Mouse (Mus musculus) cortical plate, adult 2 months (tissue): ENCODE results near the gene Nt5dc2. TPM values are rescaled to one million over a fixed set of nuclear protein-coding genes. Genes with fewer than 3 reads are reported as not detected.
A peak's percentile ranks its signal among the peaks of the same experiment; 100 is the strongest.

ENCODE experiments used
- H3K27ac ChIP-seq: fragments of 200-500 bp; 2 replicates; pipeline ENCODE4 v1.5.1; 2012; ENCODE audit warnings: low read length, control low read depth, inconsistent platforms; ENCODE audit not compliant: insufficient read depth
- H3K4me1 ChIP-seq: fragments of 200-500 bp; 2 replicates; pipeline ENCODE4 v1.6.1; 2011; ENCODE audit warnings: low read length; ENCODE audit not compliant: control insufficient read depth, insufficient read depth
- H3K4me3 ChIP-seq: fragments of 200-500 bp; 2 replicates; pipeline ENCODE4 v1.5.1; 2011; ENCODE audit warnings: mild to moderate bottlenecking, low read length, control low read depth; ENCODE audit not compliant: insufficient read depth
- CTCF ChIP-seq: fragments of 200-500 bp; IDR thresholded peaks from 2 replicates; pipeline ENCODE4 v1.5.1; 2011; ENCODE audit warnings: mild to moderate bottlenecking, control low read depth, low read length; ENCODE audit not compliant: insufficient read depth; ENCODE audit errors: extremely low read depth
- POLR2A ChIP-seq: fragments of 200-500 bp; IDR thresholded peaks from 2 replicates; pipeline ENCODE4 v1.6.1; 2011; ENCODE audit warnings: mild to moderate bottlenecking, low read length, control low read depth; ENCODE audit not compliant: insufficient read depth; ENCODE audit errors: extremely low read depth
- polyA plus RNA-seq: library from polyadenylated mRNA; depleted of rRNA; stranded (reverse); fragments of >200 nt; gene quantifications from 2 replicates; pipeline ENCODE4 v1.2.3, GENCODE M21; 2012

The Nt5dc2 gene
- polyA plus RNA-seq, 1 experiment, result 13.0 TPM

GRCm38 (mm10) chr14:31125106-31126075 lies 5.5 kb upstream of the Nt5dc2 start:
- no peaks in the 10 kb centered on the region; the same call in none of the 2 replicates for H3K4me1 ChIP-seq
- no peak overlapping the region for H3K27ac ChIP-seq
- TF ChIP-seq POLR2A (no peak), CTCF (no peak)
- H3K4me3 ChIP-seq, result no peak overlapping the region

- no peak for TF ChIP-seq POLR2A
- no peak for TF ChIP-seq CTCF
- Histone ChIP-seq H3K4me3 (no peak overlapping the region), H3K27ac (no peak overlapping the region), H3K4me1 (no peaks in the 10 kb centered on the region; the same call in none of the 2 replicates)
Measured at GRCm38 (mm10) chr14:31126826-31127225, 4.0 kb upstream of the Nt5dc2 start.

- peak overlapping the region; percentile 90 for H3K4me3 ChIP-seq
- H3K4me1 ChIP-seq, result peaks cover 2% of the 10 kb centered on the region
- peak overlapping the region; percentile 17; the same call in 1 of the 2 replicates for H3K27ac ChIP-seq
- no peak for TF ChIP-seq CTCF
- no peak for TF ChIP-seq POLR2A
Measured at GRCm38 (mm10) chr14:31128101-31128825, 2.6 kb upstream of the Nt5dc2 start.

GRCm38 (mm10) chr14:31128826-31129219 lies 2.0 kb upstream of the Nt5dc2 start, which contains the start of gene Smim4:
Gene Smim4 (minus strand): TSS chr14:31128956.
- peak within 1 kb of the TSS; percentile 17; the same call in 1 of the 2 replicates for H3K27ac ChIP-seq
- peaks cover 2% of the 10 kb centered on the region for H3K4me1 ChIP-seq
- peak within 1 kb of the TSS; percentile 90 for H3K4me3 ChIP-seq
- TF ChIP-seq POLR2A, result peak; percentile 90
- TF ChIP-seq CTCF, result peak; percentile 25; the same call in 1 of the 2 replicates

GRCm38 (mm10) chr14:31129326-31130235 lies 1.3 kb upstream of the Nt5dc2 start:
- H3K4me1 ChIP-seq, result peaks cover 2% of the 10 kb centered on the region
- TF ChIP-seq POLR2A, result no peak
- TF ChIP-seq CTCF, result no peak
- peak overlapping the region; percentile 90 for H3K4me3 ChIP-seq
- no peak overlapping the region for H3K27ac ChIP-seq

- no peak overlapping the region for H3K27ac ChIP-seq
- peak overlapping the region; percentile 8; the same call in 1 of the 2 replicates for H3K4me3 ChIP-seq
- TF ChIP-seq POLR2A (no peak), CTCF (no peak)
- peaks cover 2% of the 10 kb centered on the region for H3K4me1 ChIP-seq
Measured at GRCm38 (mm10) chr14:31131272-31131821, 494 bp downstream of the Nt5dc2 start.

GRCm38 (mm10) chr14:31132031-31132430 lies 1.2 kb downstream of the Nt5dc2 start:
- H3K4me1 ChIP-seq, result peaks cover 2% of the 10 kb centered on the region
- no peak overlapping the region for H3K4me3 ChIP-seq
- TF ChIP-seq CTCF (no peak), POLR2A (no peak)
- H3K27ac ChIP-seq, result no peak overlapping the region

- H3K4me3 ChIP-seq, result no peak overlapping the region
- no peak for TF ChIP-seq CTCF
- no peak for TF ChIP-seq POLR2A
- H3K27ac ChIP-seq, result no peak overlapping the region
- peaks cover 2% of the 10 kb centered on the region; the same call in 1 of the 2 replicates for H3K4me1 ChIP-seq
Measured at GRCm38 (mm10) chr14:31132491-31132975, 1.7 kb downstream of the Nt5dc2 start.
